ENCODE assay signal across 8 mouse cellular contexts in the genomic region with DNA sequence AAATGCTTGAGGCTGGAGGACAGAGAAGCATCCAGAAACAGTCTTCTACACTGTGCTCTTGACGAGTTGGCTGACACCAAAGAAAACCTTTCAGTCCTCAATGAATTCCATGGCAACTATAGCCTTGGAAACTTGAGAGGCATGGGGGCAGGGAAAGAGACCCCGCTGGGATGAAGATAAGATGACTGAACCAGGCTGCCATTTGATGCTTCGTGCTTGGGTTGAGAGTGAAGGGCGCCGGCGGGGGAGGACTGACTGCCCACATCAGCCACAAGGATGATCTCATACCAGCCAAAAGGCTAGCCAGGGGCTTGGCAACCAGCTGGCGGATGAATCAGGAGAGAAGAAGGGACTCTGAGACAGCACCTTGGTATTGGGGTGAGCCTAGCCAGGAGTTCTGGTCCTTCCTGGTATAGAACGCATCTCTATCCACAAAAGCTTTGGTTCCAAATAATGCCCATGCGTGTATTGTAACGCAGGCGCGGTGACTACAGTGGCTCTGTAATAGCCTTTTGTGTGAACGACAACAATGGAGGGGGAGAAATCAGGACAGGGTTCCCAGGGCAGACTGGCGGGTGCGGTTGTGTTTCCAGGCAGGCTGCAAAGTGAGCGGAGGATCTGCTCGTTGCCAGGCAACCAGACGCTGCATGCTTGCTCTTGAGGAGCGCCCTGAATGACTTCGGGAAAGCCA. TPM values are rescaled to one million over a fixed set of nuclear protein-coding genes. Genes with fewer than 3 reads are reported as not detected.
A peak's percentile ranks its signal among the peaks of the same experiment; 100 is the strongest.
DNase-seq lines count a peak whose midpoint lies in the region; ATAC-seq and TF ChIP-seq lines count a peak whose summit lies in the region.

No protein-coding gene starts in this region.

- no peaks in the 10 kb centered on the region for H3K9me3 ChIP-seq in embryonic facial prominence, embryonic 12.5 days
- no peaks in the 10 kb centered on the region for H3K9me3 ChIP-seq in limb, embryonic 11.5 days (ENCODE audit: control insufficient read depth, low read length)
- no peaks in the 10 kb centered on the region for H3K9me3 ChIP-seq in midbrain, embryonic 15.5 days

- WGBS in embryonic facial prominence, embryonic 12.5 days = under 1% methylated on average over 20 of the region's 20 CpGs
- WGBS in heart, adult 2 months = 4% methylated on average over 20 of the region's 20 CpGs
- 2% methylated on average over 20 of the region's 20 CpGs for WGBS in limb, embryonic 11.5 days
- WGBS in midbrain, embryonic 15.5 days = under 1% methylated on average over 20 of the region's 20 CpGs

- intact Hi-C loops in heart, adult 2 months (cut with DNase I) = loop anchor here (2.0 kb wide), 2 partner anchors 15 to 119 kb away; no protein-coding TSS in a partner anchor

- H3K27ac ChIP-seq in embryonic facial prominence, embryonic 12.5 days = peak overlapping the region; percentile 36; the same call in 1 of the 2 replicates
- peak overlapping the region; percentile 61 for H3K27ac ChIP-seq in heart, adult 2 months
- H3K27ac ChIP-seq in limb, embryonic 11.5 days (replicated peaks; ENCODE audit: low read depth, low read length) = no peak overlapping the region
- peak overlapping the region; percentile 86 for H3K27ac ChIP-seq in midbrain, embryonic 15.5 days
- no peak overlapping the region for H3K27ac ChIP-seq in testis, adult 2 months (ENCODE audit: control insufficient read depth, insufficient read depth, low read depth, low read length)

- H3K9ac ChIP-seq in embryonic facial prominence, embryonic 12.5 days = 0 out of 2 replicates have a peak overlapping the region, but pooled peaks have one; percentile 27
- 0 out of 2 replicates have a peak overlapping the region, but pooled peaks have one; percentile 7 for H3K9ac ChIP-seq in heart, adult 2 months (ENCODE audit: low read depth, low read length)
- peak overlapping the region; percentile 37; the same call in 1 of the 2 replicates for H3K9ac ChIP-seq in limb, embryonic 11.5 days (ENCODE audit: low read length)
- H3K9ac ChIP-seq in midbrain, embryonic 15.5 days = peak overlapping the region; percentile 13; the same call in 1 of the 2 replicates

- peak overlapping the region; percentile 72 for H3K4me2 ChIP-seq in embryonic facial prominence, embryonic 12.5 days (replicated peaks)
- peak overlapping the region; percentile 56 for H3K4me2 ChIP-seq in limb, embryonic 11.5 days (ENCODE audit: low read depth, severe bottlenecking)
- peak overlapping the region; percentile 55 for H3K4me2 ChIP-seq in midbrain, embryonic 15.5 days

- H3K27me3 ChIP-seq in embryonic facial prominence, embryonic 12.5 days = no peaks in the 10 kb centered on the region
- no peaks in the 10 kb centered on the region for H3K27me3 ChIP-seq in heart, adult 2 months (ENCODE audit: control insufficient read depth, insufficient read depth, low read length)
- no peaks in the 10 kb centered on the region for H3K27me3 ChIP-seq in limb, embryonic 11.5 days (ENCODE audit: control insufficient read depth, insufficient read depth, low read length)
- H3K27me3 ChIP-seq in midbrain, embryonic 15.5 days (replicated peaks) = no peaks in the 10 kb centered on the region
- no peaks in the 10 kb centered on the region for H3K27me3 ChIP-seq in testis, adult 2 months (ENCODE audit: control insufficient read depth, insufficient read depth, low read length)

- H3K4me1 ChIP-seq in embryonic facial prominence, embryonic 12.5 days = peaks cover 6% of the 10 kb centered on the region; the same call in 1 of the 2 replicates
- peaks cover 5% of the 10 kb centered on the region for H3K4me1 ChIP-seq in heart, adult 2 months (ENCODE audit: control insufficient read depth, insufficient read depth, low read length)
- 0 out of 2 replicates have a peak, but pooled peaks cover 3% of the 10 kb centered on the region for H3K4me1 ChIP-seq in limb, embryonic 11.5 days (ENCODE audit: control insufficient read depth, insufficient read depth, low read length)
- H3K4me1 ChIP-seq in midbrain, embryonic 15.5 days = peaks cover 20% of the 10 kb centered on the region
- peaks cover 11% of the 10 kb centered on the region for H3K4me1 ChIP-seq in testis, adult 2 months (ENCODE audit: control insufficient read depth, insufficient read depth, low read length)

- no peaks in the 10 kb centered on the region for H3K36me3 ChIP-seq in embryonic facial prominence, embryonic 12.5 days
- no peaks in the 10 kb centered on the region for H3K36me3 ChIP-seq in heart, adult 2 months (ENCODE audit: control insufficient read depth, insufficient read depth, low read length)
- no peaks in the 10 kb centered on the region for H3K36me3 ChIP-seq in limb, embryonic 11.5 days (ENCODE audit: control insufficient read depth, insufficient read depth, low read length)
- no peaks in the 10 kb centered on the region for H3K36me3 ChIP-seq in midbrain, embryonic 15.5 days (replicated peaks)
- H3K36me3 ChIP-seq in testis, adult 2 months (ENCODE audit: control insufficient read depth, insufficient read depth, low read length) = no peaks in the 10 kb centered on the region

- H3K4me3 ChIP-seq in embryonic facial prominence, embryonic 12.5 days = peak overlapping the region; percentile 31
- peak overlapping the region; percentile 5; the same call in 1 of the 2 replicates for H3K4me3 ChIP-seq in heart, adult 2 months
- H3K4me3 ChIP-seq in limb, embryonic 11.5 days (ENCODE audit: low read depth, low read length) = peak overlapping the region; percentile 15
- H3K4me3 ChIP-seq in midbrain, embryonic 15.5 days = peak overlapping the region; percentile 32
- peak overlapping the region; percentile 53 for H3K4me3 ChIP-seq in testis, adult 2 months (ENCODE audit: control insufficient read depth, low read depth, low read length)

- TF ChIP-seq CTCF in heart, adult 2 months (IDR thresholded peaks at IDR 0.05) = no peak
- TF ChIP-seq CTCF in testis, adult 2 months (IDR thresholded peaks at IDR 0.05; ENCODE audit: control insufficient read depth, insufficient read depth, insufficient replicate concordance, low read depth, low read length) = no peak

- DNase-seq in layer of hippocampus, adult 11-12 months (ENCODE audit: low spot score) = peak; percentile 71
- no peak for DNase-seq in layer of hippocampus, adult 9-10 months (ENCODE audit: low spot score)
- DNase-seq in heart, adult 2 months = peak; percentile 69 to 74
- peak; percentile 21 for DNase-seq in kidney, adult 18-20 months
- peak; percentile 78 for DNase-seq in limb, embryonic 11.5 days (ENCODE audit: low spot score)

- no peaks in the 10 kb centered on the region for H3K79me2 ChIP-seq in heart, adult 2 months (replicated peaks; ENCODE audit: control insufficient read depth, insufficient read depth, low read length)

- peak; percentile 88 for ATAC-seq in embryonic facial prominence, embryonic 12.5 days (ENCODE audit: insufficient number of reproducible peaks, insufficient read depth, low FRiP score, low TSS enrichment)
- ATAC-seq in limb, embryonic 11.5 days (ENCODE audit: insufficient number of reproducible peaks, low FRiP score, low TSS enrichment, low read depth) = peak; percentile 81
- peak; percentile 96 for ATAC-seq in midbrain, embryonic 15.5 days (replicated peaks)

- TF ChIP-seq POLR2A in heart, adult 2 months (IDR thresholded peaks at IDR 0.05; ENCODE audit: insufficient read depth, low read depth, low read length) = no peak
- TF ChIP-seq POLR2A in testis, adult 2 months (IDR thresholded peaks at IDR 0.05; ENCODE audit: control insufficient read depth, low read depth, low read length) = no peak

- no peak for TF ChIP-seq EP300 in heart, adult 2 months (IDR thresholded peaks at IDR 0.05; ENCODE audit: insufficient read depth, low read depth, low read length)

RNA-seq across cellular contexts. Expression of a gene that starts 55.0 kb away (rescaled TPM):
- 148 and 164 TPM in 2 replicates for polyA plus RNA-seq in embryonic facial prominence, embryonic 12.5 days (2016; fragmentation: Nextera tagmentation; extraction: Ambion mirVana)
- 10 to 100 TPM; 57.4 to 66.9 TPM for total RNA-seq in heart, adult 2 months (2021)
- 15.5 and 34.1 TPM in 2 replicates for polyA plus RNA-seq in heart, adult 2 months (2012; rRNA removed)
- polyA plus RNA-seq in limb, embryonic 11.5 days (2014; fragmentation: Nextera tagmentation; extraction: Ambion mirVana) = 92.4 and 104 TPM in 2 replicates
- polyA plus RNA-seq in midbrain, embryonic 15.5 days (2015; fragmentation: Nextera tagmentation; extraction: Ambion mirVana) = 105 and 106 TPM in 2 replicates
- 20.5 and 23.8 TPM in 2 replicates for polyA plus RNA-seq in testis, adult 2 months (2012; rRNA removed)

Comparison
In these comparisons a context has a peak if more than half of its experiments do, and no peak if none do; other contexts are left out.
1. H3K27ac ChIP-seq: peak in embryonic facial prominence, embryonic 12.5 days (single experiment), heart, adult 2 months (single experiment) and midbrain, embryonic 15.5 days (single experiment); none in limb, embryonic 11.5 days (single experiment) and testis, adult 2 months (single experiment).
2. Peak in every context shown above with its lines, with median percentiles within 50 percentile points of each other: ATAC-seq, H3K4me2 ChIP-seq, H3K4me3 ChIP-seq and H3K9ac ChIP-seq.